Mouse (Mus musculus) CH12.LX (cell line): Measurements from ENCODE around the gene Galk1. TPM values are rescaled to one million over a fixed set of nuclear protein-coding genes. Genes with fewer than 3 reads are reported as not detected.
A peak's percentile ranks its signal among the peaks of the same experiment; 100 is the strongest.

Experiments used
- DNase-seq: peaks from one replicate; pipeline ENCODE4 v3.0.0-alpha.2; 2013; ENCODE audit errors: extremely low read depth
- H3K27ac ChIP-seq: 2 replicates; pipeline ENCODE4 v1.5.1; 2012; ENCODE audit warnings: low read depth, mild to moderate bottlenecking, control low read depth, moderate library complexity; ENCODE audit not compliant: insufficient read depth
- H3K27me3 ChIP-seq: replicated peaks from 2 replicates; pipeline ENCODE3; 2012; ENCODE audit warnings: inconsistent platforms
- H3K36me3 ChIP-seq, 2 experiments: replicated peaks in 1 of 2; 2 replicates each; pipeline versions ENCODE3 to v1.6.1; 2012; ENCODE audit warnings: inconsistent platforms in 1 of 2, low read length in 1 of 2, mild to moderate bottlenecking in 1 of 2, mixed read lengths in 1 of 2, moderate library complexity in 1 of 2; ENCODE audit not compliant: control insufficient read depth in 1 of 2, insufficient read depth in 1 of 2
- H3K4me1 ChIP-seq, 2 experiments: 2 replicates each; pipeline ENCODE4 v1.6.1; 2012; ENCODE audit warnings: inconsistent platforms in 1 of 2, moderate library complexity in 1 of 2; ENCODE audit not compliant: insufficient read depth in 2 of 2, control insufficient read depth in 1 of 2
- H3K4me2 ChIP-seq: 2 replicates; pipeline ENCODE4 v1.6.1; 2012; ENCODE audit warnings: low read depth, mild to moderate bottlenecking, control low read depth; ENCODE audit not compliant: poor library complexity, insufficient read depth, severe bottlenecking
- H3K4me3 ChIP-seq, 3 experiments: fragments of 150-350 bp in 1 of 3; sonication (generic) in 1 of 3; replicated peaks in 1 of 3; 2 replicates each; pipeline versions ENCODE3 to v1.5.1; 2011 to 2012; ENCODE audit warnings: low read depth in 2 of 3, low read length in 2 of 3, mild to moderate bottlenecking in 2 of 3, moderate library complexity in 2 of 3, control low read depth in 1 of 3, improper control_type of control experiment in 1 of 3, inconsistent platforms in 1 of 3, mixed read lengths in 1 of 3; ENCODE audit not compliant: poor library complexity in 1 of 3
- H3K79me2 ChIP-seq: replicated peaks from 2 replicates; pipeline ENCODE4 v1.6.1; 2012; ENCODE audit warnings: mild to moderate bottlenecking, moderate library complexity; ENCODE audit not compliant: control insufficient read depth, poor library complexity, insufficient read depth, severe bottlenecking; ENCODE audit errors: extremely low read depth
- H3K9ac ChIP-seq: 2 replicates; pipeline ENCODE4 v1.6.1; 2012; ENCODE audit warnings: low read depth, mild to moderate bottlenecking, control low read depth, moderate library complexity; ENCODE audit not compliant: insufficient read depth
- H3K9me3 ChIP-seq: replicated peaks from 2 replicates; pipeline ENCODE3; 2012; ENCODE audit warnings: low read length, inconsistent platforms, mixed read lengths
- BHLHE40 ChIP-seq: IDR thresholded peaks from 2 replicates; pipeline ENCODE4 v1.6.1; 2011; ENCODE audit warnings: mild to moderate bottlenecking, low read depth, low read length, improper control_type of control experiment
- CHD2 ChIP-seq: IDR thresholded peaks from 2 replicates; pipeline ENCODE4 v1.6.1; 2011; ENCODE audit warnings: low read length, improper control_type of control experiment
- CTCF ChIP-seq, 2 experiments: IDR thresholded peaks in 1 of 2; conservative IDR thresholded peaks in 1 of 2; 2 replicates each; pipeline ENCODE4 v1.5.1; 2011 to 2012; ENCODE audit warnings: low read depth in 2 of 2, low read length in 2 of 2, improper control_type of control experiment in 1 of 2, inconsistent platforms in 1 of 2, mild to moderate bottlenecking in 1 of 2, moderate library complexity in 1 of 2
- E2F4 ChIP-seq: IDR thresholded peaks from 2 replicates; pipeline ENCODE4 v1.6.1; 2011; ENCODE audit warnings: low read depth, low read length, improper control_type of control experiment; ENCODE audit not compliant: insufficient replicate concordance
- ELF1 ChIP-seq: IDR thresholded peaks from 2 replicates; pipeline ENCODE4 v1.6.1; 2014; ENCODE audit warnings: low read depth, mild to moderate bottlenecking, inconsistent platforms, low read length, improper control_type of control experiment
- EP300 ChIP-seq: IDR thresholded peaks from 2 replicates; pipeline ENCODE4 v1.6.1; 2011; ENCODE audit warnings: low read length, improper control_type of control experiment
- GABPA ChIP-seq: IDR thresholded peaks from 2 replicates; pipeline ENCODE4 v1.6.1; 2012; ENCODE audit warnings: low read depth, low read length, improper control_type of control experiment, inconsistent platforms; ENCODE audit not compliant: insufficient replicate concordance
- IRF4 ChIP-seq: IDR thresholded peaks from 2 replicates; pipeline ENCODE4 v1.6.1; 2014; ENCODE audit warnings: low read depth, mild to moderate bottlenecking, inconsistent platforms, low read length, improper control_type of control experiment
- JUN ChIP-seq: IDR thresholded peaks from 2 replicates; pipeline ENCODE4 v1.6.1; 2011; ENCODE audit warnings: low read depth, mild to moderate bottlenecking, low read length, improper control_type of control experiment, moderate library complexity; ENCODE audit not compliant: insufficient read depth
- JUND ChIP-seq: conservative IDR thresholded peaks from 2 replicates; pipeline ENCODE4 v1.6.1; 2011; ENCODE audit warnings: low read depth, low read length, improper control_type of control experiment
- KAT2A ChIP-seq: IDR thresholded peaks from 2 replicates; pipeline ENCODE4 v1.6.1; 2012; ENCODE audit warnings: low read length, improper control_type of control experiment, inconsistent platforms; ENCODE audit not compliant: insufficient replicate concordance
- MAX ChIP-seq: IDR thresholded peaks from 2 replicates; pipeline ENCODE4 v1.6.1; 2011; ENCODE audit warnings: low read length, improper control_type of control experiment
- MAZ ChIP-seq: IDR thresholded peaks from 2 replicates; pipeline ENCODE4 v1.6.1; 2012; ENCODE audit warnings: low read depth, mild to moderate bottlenecking, inconsistent platforms, low read length, improper control_type of control experiment, moderate library complexity
- MXI1 ChIP-seq: IDR thresholded peaks from 2 replicates; pipeline ENCODE4 v1.6.1; 2011; ENCODE audit warnings: mild to moderate bottlenecking, low read depth, low read length, improper control_type of control experiment
- NRF1 ChIP-seq: IDR thresholded peaks from 2 replicates; pipeline ENCODE4 v1.6.1; 2014; ENCODE audit warnings: low read depth, mild to moderate bottlenecking, inconsistent platforms, low read length, improper control_type of control experiment, moderate library complexity
- PAX5 ChIP-seq: IDR thresholded peaks from 2 replicates; pipeline ENCODE4 v1.6.1; 2012; ENCODE audit warnings: low read length, inconsistent platforms, mixed read lengths
- POLR2A ChIP-seq: IDR thresholded peaks from 2 replicates; pipeline ENCODE4 v1.6.1; 2011; ENCODE audit warnings: low read depth, mild to moderate bottlenecking, improper control_type of control experiment, low read length
- POLR2AphosphoS2 ChIP-seq: IDR thresholded peaks from 2 replicates; pipeline ENCODE4 v1.6.1; 2011; ENCODE audit warnings: low read depth, low read length, improper control_type of control experiment
- RCOR1 ChIP-seq: conservative IDR thresholded peaks from 2 replicates; pipeline ENCODE4 v1.6.1; 2012; ENCODE audit warnings: low read depth, mild to moderate bottlenecking, inconsistent platforms, low read length, improper control_type of control experiment
- SIN3A ChIP-seq: IDR thresholded peaks from 2 replicates; pipeline ENCODE4 v1.6.1; 2012; ENCODE audit warnings: low read length, improper control_type of control experiment, inconsistent platforms
- SMC3 ChIP-seq: IDR thresholded peaks from 2 replicates; pipeline ENCODE4 v1.6.1; 2011; ENCODE audit warnings: low read depth, low read length, improper control_type of control experiment
- TBP ChIP-seq: conservative IDR thresholded peaks from 2 replicates; pipeline ENCODE4 v1.6.1; 2011; ENCODE audit warnings: low read depth, low read length, improper control_type of control experiment
- TCF12 ChIP-seq: IDR thresholded peaks from 2 replicates; pipeline ENCODE4 v1.6.1; 2014; ENCODE audit warnings: low read depth, mild to moderate bottlenecking, inconsistent platforms, low read length, improper control_type of control experiment
- UBTF ChIP-seq: IDR thresholded peaks from 2 replicates; pipeline ENCODE4 v1.6.1; 2012; ENCODE audit warnings: low read depth, mild to moderate bottlenecking, inconsistent platforms, low read length, improper control_type of control experiment, moderate library complexity
- USF1 ChIP-seq: IDR thresholded peaks from 2 replicates; pipeline ENCODE4 v1.6.1; 2014; ENCODE audit warnings: low read depth, mild to moderate bottlenecking, inconsistent platforms, low read length, improper control_type of control experiment
- USF2 ChIP-seq: conservative IDR thresholded peaks from 2 replicates; pipeline ENCODE4 v1.6.1; 2011; ENCODE audit warnings: low read depth, low read length, improper control_type of control experiment
- ZC3H11A ChIP-seq: IDR thresholded peaks from 2 replicates; pipeline ENCODE4 v1.6.1; 2012; ENCODE audit warnings: low read depth, mild to moderate bottlenecking, inconsistent platforms, low read length, improper control_type of control experiment
- ZKSCAN1 ChIP-seq: IDR thresholded peaks from 2 replicates; pipeline ENCODE4 v1.6.1; 2012; ENCODE audit warnings: low read depth, inconsistent platforms, low read length, improper control_type of control experiment, borderline replicate concordance
- ZMIZ1 ChIP-seq: IDR thresholded peaks from 2 replicates; pipeline ENCODE4 v1.6.1; 2012; ENCODE audit warnings: low read depth, mild to moderate bottlenecking, inconsistent platforms, low read length, improper control_type of control experiment
- dilution Hi-C: fragments of 300-500 bp; cut with MboI; formaldehyde crosslinking; loops from 2 replicates; pipeline ENCODE4 v1.14.3; 2020; ENCODE audit warnings: low sequenced_read_pairs; ENCODE audit not compliant: extremely low pct_unique_long_range_greater_than_20kb, extremely low pct_ligation_motif_present
- in situ Hi-C: fragments of 300-500 bp; cut with MboI; formaldehyde crosslinking; loops from 3 replicates; pipeline ENCODE4 v1.14.3; 2019; ENCODE audit warnings: low sequenced_read_pairs, low pct_ligation_motif_present, low pct_unique_long_range_greater_than_20kb, mixed read lengths
- polyA plus RNA-seq: library from polyadenylated mRNA; unstranded; fragments of >175 nt; gene quantifications from 2 replicates; pipeline ENCODE4 v1.2.1, GENCODE M21; 2012; ENCODE audit warnings: low read depth; ENCODE audit not compliant: insufficient read length
- total RNA-seq, 2 experiments: library from RNA; depleted of rRNA; stranded (reverse); fragments of 300-350 nt in 1 of 2; fragments of >200 nt in 1 of 2; gene quantifications; 2 replicates each; pipeline ENCODE4 v1.2.3; 2012 to 2014

The Galk1 gene
- total and polyA plus RNA-seq, 3 experiments = 263 to 413 (median 293) TPM

GRCm38 (mm10) chr11:116034584-116034983 is 22.1 kb upstream of the Galk1 start:
- H3K36me3 ChIP-seq = peaks cover 19 to 56% of the 10 kb centered on the region in 2 experiments

DNA sequence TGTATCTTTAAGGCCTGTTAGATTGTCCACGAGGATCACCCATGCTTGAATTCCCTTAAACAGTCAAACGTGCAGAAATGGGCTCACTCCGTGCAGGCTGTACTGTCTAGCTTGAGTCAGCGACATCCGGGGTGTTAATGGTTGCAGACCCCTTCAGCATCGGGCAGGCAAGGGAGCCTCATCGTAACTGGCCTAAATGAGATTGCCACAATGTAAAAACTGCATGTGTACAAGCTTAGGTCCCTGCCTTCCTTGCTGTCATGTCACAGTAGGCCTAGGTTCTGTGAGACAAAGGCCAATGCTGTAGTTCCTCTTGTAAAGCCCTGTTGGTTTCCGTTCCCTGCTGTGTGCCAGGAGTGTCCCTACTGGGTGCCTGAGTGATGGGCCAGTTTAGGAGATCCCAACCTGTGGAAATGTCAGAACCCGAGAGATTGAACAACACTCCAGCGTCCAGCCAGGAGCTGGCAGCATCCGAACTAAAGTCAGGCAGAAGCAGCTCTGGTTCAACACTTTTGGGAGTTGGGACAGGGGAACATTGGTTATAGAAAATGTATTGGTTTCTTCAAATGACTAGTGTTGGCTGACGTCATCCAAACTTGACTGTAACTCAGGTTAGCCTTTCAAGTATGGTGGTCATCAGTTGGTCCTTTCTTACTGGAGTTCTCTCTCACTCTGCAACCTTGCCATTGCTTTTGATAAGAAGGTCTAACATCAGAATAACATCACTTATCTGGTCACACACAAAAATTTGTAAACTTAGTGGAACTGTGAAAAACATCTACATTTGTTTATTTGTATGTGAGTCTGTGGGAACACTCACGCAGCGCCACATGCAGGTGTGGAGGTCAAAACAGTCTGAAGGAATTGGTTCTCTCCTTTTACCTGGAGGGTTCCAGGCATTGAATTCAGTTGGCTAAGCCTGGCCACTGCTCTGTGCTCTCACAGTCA is 18.7 kb upstream of the Galk1 start:
- peak overlapping the region; percentile 70 for H3K4me2 ChIP-seq
- peak; percentile 84 for DNase-seq
- H3K4me1 ChIP-seq = peaks cover 5 to 36% of the 10 kb centered on the region in 2 experiments; a peak in 3 of 4 replicates
- TF ChIP-seq MAX (peak; percentile 81; the same call in 1 of the 2 replicates), POLR2A (no peak; the same call in 1 of the 2 replicates), EP300 (peak; percentile 66; the same call in 1 of the 2 replicates), NRF1 (peak; percentile 38; the same call in 1 of the 2 replicates), ZC3H11A (no peak), SIN3A (peak; percentile 73), PAX5 (no peak), CHD2 (no peak), MAZ (no peak; the same call in 1 of the 2 replicates), BHLHE40 (peak; percentile 60), RCOR1 (peak; percentile 64; the same call in 1 of the 2 replicates), GABPA (no peak), UBTF (peak; percentile 68), CTCF (conservative IDR thresholded peaks at IDR 0.05 in 1 of 2, IDR thresholded peaks at IDR 0.05 in 1 of 2; ENCODE audit: low read depth in 2 of 2, low read length in 2 of 2) (peak in 1 of 2 experiments; percentile 26; a peak in 2 of 4 replicates), KAT2A (0 out of 2 replicates have a peak, but pooled peaks have one; percentile 29), JUN (peak; percentile 91), IRF4 (peak; percentile 91), ELF1 (0 out of 2 replicates have a peak, but pooled peaks have one; percentile 8), ZMIZ1 (peak; percentile 69), POLR2AphosphoS2 (no peak), MXI1 (peak; percentile 63; the same call in 1 of the 2 replicates), ZKSCAN1 (peak; percentile 93), USF1 (no peak), SMC3 (no peak), TCF12 (peak; percentile 16; the same call in 1 of the 2 replicates), JUND (peak; percentile 98), TBP (peak; percentile 68), E2F4 (no peak), USF2 (no peak)

More at GRCm38 (mm10) chr11:116034584-116034983, 22.1 kb upstream of the Galk1 start:
- DNase-seq = no peak
- H3K27me3 ChIP-seq = no peaks in the 10 kb centered on the region
- peaks cover 84% of the 10 kb centered on the region for H3K79me2 ChIP-seq
- H3K9me3 ChIP-seq = no peaks in the 10 kb centered on the region
- in situ Hi-C loops (loop anchor here (5.0 kb wide), 1 partner anchor 33 kb away; no protein-coding TSS in a partner anchor), dilution Hi-C loops (no loop called here)
- H3K27ac ChIP-seq = no peak overlapping the region
- no peak for TF ChIP-seq POLR2A
- H3K4me1 ChIP-seq = peaks cover 0 to 26% of the 10 kb centered on the region in 2 experiments; a peak in 2 of 4 replicates
- H3K4me3 ChIP-seq = no peak overlapping the region
- no peak overlapping the region for H3K4me2 ChIP-seq
- H3K9ac ChIP-seq = no peak overlapping the region

More for the DNA sequence above, 18.7 kb upstream of the Galk1 start:
- peak overlapping the region; percentile 88 for H3K27ac ChIP-seq
- peak overlapping the region; percentile 94 for H3K9ac ChIP-seq
- peak overlapping the region; percentile 67 to 100 (median 74) for H3K4me3 ChIP-seq
- dilution Hi-C loops = no loop called here
- H3K79me2 ChIP-seq = peaks cover 54% of the 10 kb centered on the region
- H3K27me3 ChIP-seq = peaks cover 17% of the 10 kb centered on the region
- H3K9me3 ChIP-seq = no peaks in the 10 kb centered on the region
- H3K36me3 ChIP-seq = peaks cover 4 to 25% of the 10 kb centered on the region in 2 experiments
- in situ Hi-C loops = loop anchor here (5.0 kb wide), 1 partner anchor 36 kb away; no protein-coding TSS in a partner anchor
